In genomic region chr6:100341305-100342290, GRCm38 (mm10) we compare ENCODE assay signal across 15 mouse cellular contexts. TPM values are rescaled to one million over a fixed set of nuclear protein-coding genes. Genes with fewer than 3 reads are reported as not detected.
DNase-seq lines count a peak whose midpoint lies in the region; ATAC-seq and TF ChIP-seq lines count a peak whose summit lies in the region.
"Had no signal": no experiment of that assay in that cellular context is flagged by ENCODE, and none has a peak within 500 bp of the region (broad histone marks: within the 10 kb centered on the region; RNA-seq: fewer than 3 reads in every experiment).

No protein-coding gene starts in this region.

- WGBS in bone marrow, adult 2 months = 18% methylated on average over 13 of the region's 13 CpGs

- TF ChIP-seq CTCF in bone marrow, adult 2 months (IDR thresholded peaks at IDR 0.05; ENCODE audit: control insufficient read depth, insufficient read depth, low read length) = no peak

- TF ChIP-seq POLR2A in bone marrow, adult 2 months (IDR thresholded peaks at IDR 0.05; ENCODE audit: borderline replicate concordance, control insufficient read depth, low read depth, low read length) = no peak

- peak; percentile 34 to 41 for DNase-seq in left cerebral cortex, postnatal 10 days (ENCODE audit: extremely low spot score in 1 of 2, low spot score in 2 of 2)
- DNase-seq in left cerebral cortex, adult 9 months (ENCODE audit: low spot score in 2 of 2) = no peak
- peak; percentile 13 to 21 for DNase-seq in B cell, adult 2 months
- DNase-seq in c-Kit-positive CD71-positive TER-119-positive erythroid progenitor cells, embryonic 14.5 days (ENCODE audit: low spot score) = no peak
- no peak for DNase-seq in thymus, postnatal 36 days
- DNase-seq in adrenal gland, adult (ENCODE audit: inconsistent age in 2 of 2, low spot score in 1 of 2) = no peak
- DNase-seq: cerebellum, postnatal 25 days; heart, adult 11 months; heart, postnatal 4 days; lung, embryonic 14.5 days had no signal

- intact Hi-C loops in left cerebral cortex, postnatal 10 days (cut with DNase I) = no loop called here

- H3K4me3 ChIP-seq in bone marrow, adult 2 months (replicated peaks; ENCODE audit: control insufficient read depth, low read depth, low read length) = no peak overlapping the region
- H3K4me3 ChIP-seq: kidney, embryonic 15.5 days; limb, embryonic 10.5 days; stomach, embryonic 15.5 days had no signal

- H3K4me1 ChIP-seq in bone marrow, adult 2 months (ENCODE audit: control insufficient read depth, insufficient read depth, low read length) = peaks cover 5% of the 10 kb centered on the region; the same call in 1 of the 2 replicates

- ATAC-seq in hematopoietic stem cell, adult 5-6 weeks (replicated peaks in 1 of 2; ENCODE audit: insufficient read depth in 1 of 2, low FRiP score in 2 of 2, low TSS enrichment in 1 of 2, low read depth in 1 of 2, poor library complexity in 2 of 2, severe bottlenecking in 2 of 2) = peak; percentile 92 to 94

- H3K27ac ChIP-seq in bone marrow, adult 2 months (ENCODE audit: control insufficient read depth, insufficient read depth, low read depth, low read length, poor library complexity) = peak overlapping the region; percentile 79
- H3K27ac ChIP-seq: kidney, embryonic 15.5 days; limb, embryonic 10.5 days; stomach, embryonic 15.5 days had no signal

RNA-seq across cellular contexts. Expression of gene Rybp, which starts 54.3 kb away (rescaled TPM):
- total RNA-seq in left cerebral cortex, postnatal 10 days (2021) = 10 to 100 TPM; 52.3 to 57.9 TPM
- polyA plus RNA-seq in bone marrow, adult 2 months (2011; ENCODE audit: insufficient read depth, insufficient read length, low replicate concordance, missing spikeins) = 9.1 and 23.5 TPM in 2 replicates
- 31.8 and 62.6 TPM in 2 replicates for total RNA-seq in hematopoietic stem cell, adult 5-6 weeks (2017)

Comparison
In these comparisons a context has a peak if more than half of its experiments do, and no peak if none do; other contexts are left out.
1. DNase-seq: peak in left cerebral cortex, postnatal 10 days (2 of 2) and B cell, adult 2 months (2 of 2); none in left cerebral cortex, adult 9 months (0 of 2), c-Kit-positive CD71-positive TER-119-positive erythroid progenitor cells, embryonic 14.5 days (single experiment), thymus, postnatal 36 days (0 of 2) and adrenal gland, adult (0 of 2).